ENCODE assay signal across 3 mouse cellular contexts in genomic region chr9:3015896-3016295, GRCm38 (mm10). TPM values are rescaled to one million over a fixed set of nuclear protein-coding genes. Genes with fewer than 3 reads are reported as not detected.
"Had no signal": no experiment of that assay in that cellular context is flagged by ENCODE, and none has a peak within 500 bp of the region (broad histone marks: within the 10 kb centered on the region; RNA-seq: fewer than 3 reads in every experiment).

No protein-coding gene starts in this region.

RNA-seq across cellular contexts. Expression of gene Gm10720, which starts 0.4 kb away (rescaled TPM):
- total RNA-seq: layer of hippocampus, adult 18-20 months; layer of hippocampus, postnatal 10 days; left cerebral cortex, postnatal 36 days had no signal

RNA-seq across cellular contexts. Expression of gene Gm10719, which starts 1.3 kb away (rescaled TPM):
- total RNA-seq: layer of hippocampus, adult 18-20 months had no signal

RNA-seq across cellular contexts. Expression of gene Gm10721, which starts 3.0 kb away (rescaled TPM):
- total RNA-seq: layer of hippocampus, adult 18-20 months; left cerebral cortex, postnatal 36 days had no signal

RNA-seq across cellular contexts. Expression of gene Gm10717, which starts 9.3 kb away (rescaled TPM):
- total RNA-seq: layer of hippocampus, adult 18-20 months; layer of hippocampus, postnatal 10 days; left cerebral cortex, postnatal 36 days had no signal
